Mouse (Mus musculus) erythroblast, embryonic 14.5 days (primary cell): Measurements from ENCODE around the gene Gusb.

Experiments
- GATA1 ChIP-seq: IDR thresholded peaks from 2 replicates; pipeline ENCODE4 v1.6.1; 2012; ENCODE audit warnings: low read length, inconsistent platforms, mixed read lengths
- TAL1 ChIP-seq: IDR thresholded peaks from 3 replicates; pipeline ENCODE4 v1.6.1; 2012; ENCODE audit warnings: low read length, inconsistent platforms, mixed read lengths

GRCm38 (mm10) chr5:129954473-129955254 lies 48.2 kb downstream of the Gusb start:
- TF ChIP-seq TAL1 (no peak), GATA1 (no peak)
